10 mouse cellular contexts compared by ENCODE assay signal in genomic region chr2:139298541-139299152, GRCm38 (mm10).
DNase-seq lines count a peak whose midpoint lies in the region; ATAC-seq and TF ChIP-seq lines count a peak whose summit lies in the region.
"Had no signal": no experiment of that assay in that cellular context is flagged by ENCODE, and none has a peak within 500 bp of the region (broad histone marks: within the 10 kb centered on the region; RNA-seq: fewer than 3 reads in every experiment).

No protein-coding gene starts in this region.

- H3K36me3 ChIP-seq in kidney, adult 2 months (ENCODE audit: control insufficient read depth, insufficient read depth, low read length), result no peaks in the 10 kb centered on the region
- no peaks in the 10 kb centered on the region for H3K36me3 ChIP-seq in kidney, embryonic 16.5 days (ENCODE audit: insufficient read depth, low read length)
- H3K36me3 ChIP-seq in hindbrain, postnatal 0 days (ENCODE audit: insufficient read depth, low read length), result no peaks in the 10 kb centered on the region
- H3K36me3 ChIP-seq: G1E; heart, embryonic 15.5 days; liver, embryonic 13.5 days had no signal

- 62% methylated on average over 6 of the region's 6 CpGs for WGBS in kidney, adult 2 months
- 61% methylated on average over 6 of the region's 6 CpGs for WGBS in kidney, embryonic 16.5 days
- WGBS in hindbrain, postnatal 0 days, result 68% methylated on average over 6 of the region's 6 CpGs

- no peak overlapping the region for H3K4me2 ChIP-seq in kidney, embryonic 16.5 days (replicated peaks; ENCODE audit: low read depth, low read length)
- H3K4me2 ChIP-seq in hindbrain, postnatal 0 days (ENCODE audit: low read depth, low read length), result no peak overlapping the region
- H3K4me2 ChIP-seq: heart, embryonic 15.5 days; liver, embryonic 13.5 days had no signal

- no peaks in the 10 kb centered on the region for H3K4me1 ChIP-seq in kidney, adult 2 months (ENCODE audit: control insufficient read depth, insufficient read depth, low read length)
- H3K4me1 ChIP-seq in kidney, embryonic 16.5 days (ENCODE audit: insufficient read depth, low read length), result no peaks in the 10 kb centered on the region
- no peaks in the 10 kb centered on the region for H3K4me1 ChIP-seq in hindbrain, postnatal 0 days (ENCODE audit: insufficient read depth, low read length)
- H3K4me1 ChIP-seq: heart, embryonic 15.5 days; liver, embryonic 13.5 days had no signal

- peak; percentile 8 for DNase-seq in kidney, adult 2 months
- DNase-seq in A20 (ENCODE audit: low read depth, low spot score) (peak; percentile 1), NIH3T3 (ENCODE audit: low read depth) (peak; percentile 20)
- DNase-seq in hindbrain, postnatal 0 days (ENCODE audit: low spot score), result peak; percentile 34
- no peak for DNase-seq in right cerebral cortex, postnatal 10 days (ENCODE audit: low spot score in 2 of 2)
- no peak for DNase-seq in layer of hippocampus, adult 2 months (ENCODE audit: low spot score in 2 of 2)
- DNase-seq: liver, embryonic 13.5 days had no signal

- TF ChIP-seq CTCF in kidney, adult 2 months (conservative IDR thresholded peaks at IDR 0.05; ENCODE audit: insufficient read depth, insufficient read length, low read depth, low read length), result no peak
- no peak for TF ChIP-seq CTCF in hindbrain, postnatal 0 days (IDR thresholded peaks at IDR 0.05; ENCODE audit: low read depth)
- no peak for TF ChIP-seq CTCF in layer of hippocampus, adult 2 months (conservative IDR thresholded peaks at IDR 0.05)

- H3K4me3 ChIP-seq in kidney, adult 2 months (ENCODE audit: insufficient read depth, low read depth, low read length), result no peak overlapping the region
- no peak overlapping the region for H3K4me3 ChIP-seq in kidney, embryonic 16.5 days (ENCODE audit: low read length)
- H3K4me3 ChIP-seq in hindbrain, postnatal 0 days (ENCODE audit: low read length), result no peak overlapping the region
- H3K4me3 ChIP-seq in layer of hippocampus, adult 2 months, result no peak overlapping the region
- H3K4me3 ChIP-seq: heart, embryonic 15.5 days; liver, embryonic 13.5 days had no signal

- no peaks in the 10 kb centered on the region for H3K27me3 ChIP-seq in kidney, adult 2 months (replicated peaks; ENCODE audit: control insufficient read depth, insufficient read depth, low read length)
- no peaks in the 10 kb centered on the region for H3K27me3 ChIP-seq in kidney, embryonic 16.5 days (ENCODE audit: insufficient read depth, low read length)
- H3K27me3 ChIP-seq in hindbrain, postnatal 0 days (ENCODE audit: insufficient read depth, low read length), result no peaks in the 10 kb centered on the region
- H3K27me3 ChIP-seq: heart, embryonic 15.5 days; liver, embryonic 13.5 days had no signal

- no peak for ATAC-seq in kidney, embryonic 16.5 days (ENCODE audit: low FRiP score, low TSS enrichment)
- ATAC-seq in hindbrain, postnatal 0 days, result no peak

- H3K9me3 ChIP-seq in kidney, embryonic 16.5 days (ENCODE audit: low read length), result no peaks in the 10 kb centered on the region
- H3K9me3 ChIP-seq in hindbrain, postnatal 0 days (ENCODE audit: low read length), result no peaks in the 10 kb centered on the region
- H3K9me3 ChIP-seq: heart, embryonic 15.5 days; liver, embryonic 13.5 days had no signal

- H3K9ac ChIP-seq in kidney, embryonic 16.5 days (replicated peaks; ENCODE audit: low read length), result no peak overlapping the region
- H3K9ac ChIP-seq in hindbrain, postnatal 0 days (replicated peaks; ENCODE audit: low read length), result no peak overlapping the region
- H3K9ac ChIP-seq: heart, embryonic 15.5 days; liver, embryonic 13.5 days had no signal

- no peak for TF ChIP-seq POLR2A in kidney, adult 2 months (IDR thresholded peaks at IDR 0.05; ENCODE audit: low read depth, low read length)

- no peak overlapping the region for H3K27ac ChIP-seq in kidney, adult 2 months (ENCODE audit: insufficient read depth, low read depth, low read length)
- no peak overlapping the region for H3K27ac ChIP-seq in kidney, embryonic 16.5 days (ENCODE audit: low read length)
- no peak overlapping the region for H3K27ac ChIP-seq in hindbrain, postnatal 0 days
- no peak overlapping the region for H3K27ac ChIP-seq in layer of hippocampus, adult 2 months
- H3K27ac ChIP-seq: heart, embryonic 15.5 days; liver, embryonic 13.5 days had no signal

Comparison
In these comparisons a context has a peak if more than half of its experiments do, and no peak if none do; other contexts are left out.
1. DNase-seq: peak in kidney, adult 2 months (single experiment), A20 (single experiment), NIH3T3 (single experiment) and hindbrain, postnatal 0 days (single experiment); none in right cerebral cortex, postnatal 10 days (0 of 2) and layer of hippocampus, adult 2 months (0 of 2).